Mouse (Mus musculus) bone marrow macrophage, adult 2 months (primary cell): ENCODE results near the gene Lyrm4. TPM values are rescaled to one million over a fixed set of nuclear protein-coding genes. Genes with fewer than 3 reads are reported as not detected.
A peak's percentile ranks its signal among the peaks of the same experiment; 100 is the strongest.

ENCODE experiments used
- H3K27ac ChIP-seq: 2 replicates; pipeline ENCODE4 v1.5.1; 2012; ENCODE audit warnings: low read depth, low read length; ENCODE audit not compliant: insufficient read depth
- H3K4me1 ChIP-seq: 2 replicates; pipeline ENCODE4 v1.6.1; 2012; ENCODE audit warnings: low read length; ENCODE audit not compliant: control insufficient read depth, insufficient read depth
- H3K4me3 ChIP-seq: 2 replicates; pipeline ENCODE4 v1.5.1; 2012; ENCODE audit warnings: mild to moderate bottlenecking, low read length, moderate library complexity; ENCODE audit not compliant: insufficient read depth
- CTCF ChIP-seq: IDR thresholded peaks from 2 replicates; pipeline ENCODE4 v1.5.1; 2012; ENCODE audit warnings: low read depth, mild to moderate bottlenecking, low read length, moderate library complexity
- POLR2A ChIP-seq: IDR thresholded peaks from 2 replicates; pipeline ENCODE4 v1.6.1; 2012; ENCODE audit warnings: mild to moderate bottlenecking, low read depth, low read length, borderline replicate concordance
- polyA plus RNA-seq: library from polyadenylated mRNA; stranded (reverse); fragments of >200 nt; gene quantifications from 2 replicates; pipeline ENCODE4 v1.2.4, GENCODE M21; 2012; ENCODE audit not compliant: missing spikeins, insufficient read depth, insufficient read length

Lyrm4 gene
- polyA plus RNA-seq, 1 experiment, result 9.8 TPM

DNA sequence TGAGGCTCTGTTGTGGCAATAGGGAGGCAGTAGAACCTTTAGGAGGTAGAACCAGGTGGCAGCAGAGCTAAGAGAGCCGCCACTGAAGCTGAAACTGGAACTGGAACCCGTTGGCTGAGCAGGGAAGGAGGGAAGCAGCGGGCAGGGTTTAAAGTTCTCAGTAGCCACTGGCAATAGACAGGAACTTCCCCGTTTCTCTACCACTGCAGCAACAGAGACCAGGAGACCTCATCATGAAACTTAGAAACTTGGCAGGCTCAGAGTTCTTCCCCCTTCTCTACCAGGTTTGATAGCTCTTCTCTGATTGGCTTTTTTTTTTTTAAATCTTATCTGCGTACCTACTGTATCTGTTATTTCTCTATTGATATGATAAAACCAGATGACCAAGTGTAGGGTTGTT, 176.4 kb downstream of the Lyrm4 start:
- Histone ChIP-seq H3K4me3 (peak overlapping the region; percentile 24; the same call in 1 of the 2 replicates), H3K4me1 (peaks cover 7% of the 10 kb centered on the region), H3K27ac (no peak overlapping the region)
- no peak for TF ChIP-seq CTCF
- TF ChIP-seq POLR2A, result no peak

DNA sequence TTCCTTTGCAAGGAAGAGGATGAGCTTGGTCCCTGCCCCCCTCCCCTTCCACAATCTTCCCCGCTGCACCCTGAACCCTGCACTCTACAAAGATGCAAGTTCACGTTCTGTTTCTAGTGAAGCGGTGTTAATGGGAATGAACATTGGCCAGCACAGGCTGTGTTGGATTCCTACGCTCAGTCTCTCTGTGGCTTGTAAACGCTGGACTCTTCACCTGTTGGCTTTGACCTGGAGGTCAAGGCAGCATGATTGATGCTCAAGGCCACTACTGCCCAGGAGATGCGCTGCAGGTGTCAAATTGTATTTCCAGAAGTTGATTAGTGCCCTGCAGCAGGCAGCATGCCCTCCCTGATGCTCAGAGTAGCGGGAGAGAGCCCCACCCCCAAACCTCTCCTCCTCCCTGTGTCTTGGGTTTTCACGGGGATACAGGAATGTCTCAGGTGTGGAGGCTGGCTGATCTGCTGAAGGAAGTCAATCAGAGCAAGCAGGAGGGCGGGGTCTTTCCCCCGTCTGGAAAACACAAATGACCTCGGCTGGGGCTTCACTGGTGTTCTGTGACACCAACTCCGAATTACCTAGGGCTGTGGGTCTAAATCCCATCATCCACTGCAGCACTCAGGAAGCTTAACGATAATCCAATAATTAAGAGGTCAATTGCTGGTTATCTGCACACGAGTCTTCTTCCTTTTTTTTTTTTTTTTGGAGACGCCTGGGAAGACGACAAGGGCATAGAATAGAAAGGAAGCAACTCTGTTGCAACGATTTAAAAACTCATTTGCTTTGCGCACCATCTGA, 177.3 kb downstream of the Lyrm4 start:
- TF ChIP-seq CTCF, result no peak
- TF ChIP-seq POLR2A, result no peak
- no peak overlapping the region for H3K4me3 ChIP-seq
- H3K4me1 ChIP-seq, result peaks cover 7% of the 10 kb centered on the region
- H3K27ac ChIP-seq, result no peak overlapping the region

DNA sequence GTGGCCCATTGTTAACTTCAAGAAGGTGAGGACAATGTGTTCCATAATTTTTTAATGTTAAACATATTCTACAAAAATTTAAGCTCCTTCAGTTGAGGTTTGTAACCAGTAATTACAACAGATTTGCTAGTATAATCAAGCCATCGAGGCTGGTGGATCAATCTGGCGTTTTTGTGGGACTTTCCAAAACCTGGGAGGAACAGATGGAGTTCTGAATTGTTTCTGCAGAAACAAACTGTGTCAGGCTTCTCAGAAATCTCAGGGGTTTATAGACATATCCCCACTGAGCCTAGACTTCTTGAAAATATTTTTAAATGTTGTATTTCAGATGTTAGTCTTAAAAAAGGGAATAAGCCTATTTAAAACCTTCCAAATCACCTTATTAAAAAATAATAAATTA, 179.3 kb downstream of the Lyrm4 start:
- TF ChIP-seq CTCF, result no peak
- no peak for TF ChIP-seq POLR2A
- Histone ChIP-seq H3K4me1 (peaks cover 7% of the 10 kb centered on the region), H3K27ac (no peak overlapping the region), H3K4me3 (no peak overlapping the region)

Other genes with a start within 250 kb of the Lyrm4 start
- 2.1 and 2.9 TPM in 2 replicates for gene Rpp40, start 211.2 kb downstream of the Lyrm4 start, polyA plus RNA-seq
- gene Ppp1r3g, start 158.7 kb downstream of the Lyrm4 start, polyA plus RNA-seq, result not detected in 2 replicates
- gene Fars2, start 114 bp downstream of the Lyrm4 start, polyA plus RNA-seq, result 26.8 and 28.6 TPM in 2 replicates